Comparison of ENCODE assay signal across 8 mouse cellular contexts in genomic region chr7:45509912-45510787, GRCm38 (mm10). TPM values are rescaled to one million over a fixed set of nuclear protein-coding genes. Genes with fewer than 3 reads are reported as not detected.
DNase-seq lines count a peak whose midpoint lies in the region; ATAC-seq lines count a peak whose summit lies in the region.

Nucb1 (minus strand) TSS chr7:45510406.

- peaks cover 4% of the 10 kb centered on the region; the same call in 1 of the 2 replicates for H3K36me3 ChIP-seq in hindbrain, embryonic 16.5 days (ENCODE audit: control insufficient read depth, insufficient read depth, low read length)
- no peaks in the 10 kb centered on the region; the same call in 1 of the 2 replicates for H3K36me3 ChIP-seq in macrophage (ENCODE audit: inconsistent target)

- under 1% methylated on average over 44 of the region's 44 CpGs for WGBS in hindbrain, embryonic 16.5 days
- WGBS in macrophage (ENCODE audit: missing documents), result 0% methylated on average over 44 of the region's 44 CpGs

- peak within 1 kb of the TSS; percentile 87 for H3K9ac ChIP-seq in hindbrain, embryonic 16.5 days (ENCODE audit: low read depth, low read length)

- peak within 1 kb of the TSS; percentile 84 for H3K4me3 ChIP-seq in hindbrain, embryonic 16.5 days (ENCODE audit: low read length)
- H3K4me3 ChIP-seq in macrophage (ENCODE audit: inconsistent target), result peak within 1 kb of the TSS; percentile 99

- H3K27ac ChIP-seq in hindbrain, embryonic 16.5 days (ENCODE audit: low read depth, low read length), result peak within 1 kb of the TSS; percentile 89
- H3K27ac ChIP-seq in macrophage, result peak within 1 kb of the TSS; percentile 77

- ATAC-seq in hindbrain, embryonic 16.5 days, result peak; percentile 93

- DNase-seq in T-cell, adult 2 months (ENCODE audit: low spot score), result peak; percentile 92
- peak; percentile 87 to 91 for DNase-seq in cerebellum, postnatal 36 days
- peak; percentile 95 for DNase-seq in gastrocnemius, adult 18-20 months (ENCODE audit: low spot score)
- DNase-seq in left cerebral cortex, adult 18-20 months (ENCODE audit: low spot score in 2 of 2), result peak; percentile 88 to 91
- DNase-seq in right cerebral cortex, adult 18-20 months, result peak; percentile 92
- peak; percentile 56 for DNase-seq in urinary bladder, postnatal 10 days (ENCODE audit: low spot score)

- peaks cover 8% of the 10 kb centered on the region; the same call in 1 of the 2 replicates for H3K79me2 ChIP-seq in macrophage (ENCODE audit: inconsistent target)

- H3K4me1 ChIP-seq in hindbrain, embryonic 16.5 days (ENCODE audit: control insufficient read depth, insufficient read depth, low read depth, low read length), result peaks cover 15% of the 10 kb centered on the region

- H3K27me3 ChIP-seq in hindbrain, embryonic 16.5 days (replicated peaks; ENCODE audit: control insufficient read depth, insufficient read depth, low read length), result no peaks in the 10 kb centered on the region

- H3K9me3 ChIP-seq in hindbrain, embryonic 16.5 days (ENCODE audit: control insufficient read depth, low read length), result no peaks in the 10 kb centered on the region

- H3K4me2 ChIP-seq in hindbrain, embryonic 16.5 days (ENCODE audit: low read length), result peak within 1 kb of the TSS; percentile 96

RNA-seq across cellular contexts. Expression of gene Nucb1, which starts in this region (rescaled TPM):
- 10 to 100 TPM; 63.3 to 68.6 TPM for total RNA-seq in gastrocnemius, adult 18-20 months (2021)
- 141 and 151 TPM in 2 replicates for polyA plus RNA-seq in hindbrain, embryonic 16.5 days (2015; fragmentation: Nextera tagmentation; extraction: Ambion mirVana)
- total RNA-seq in left cerebral cortex, adult 18-20 months (2021), result 100 to 1,000 TPM; 111 to 112 TPM
- 100 to 1,000 TPM in 3 of 26 experiments, 10 to 100 TPM in 23; 16.4 to 115 (median 43.0) TPM for total RNA-seq in macrophage (2018; cell fraction: chromatin; rRNA removed)
- total RNA-seq in macrophage (2018; cell fraction: cytosol; rRNA removed), result 100 to 1,000 TPM; 136 to 323 (median 210) TPM
- 100 to 1,000 TPM in 25 of 26 experiments, 10 to 100 TPM in 1; 73.2 to 334 (median 232) TPM for total RNA-seq in macrophage (2018; cell fraction: nucleus; rRNA removed)
- polyA plus RNA-seq in macrophage (2018), result 298 to 734 TPM (median 400 TPM) in 3 replicates

Comparison
In these comparisons a context has a peak if more than half of its experiments do, and no peak if none do; other contexts are left out.
1. Peak in every context shown above with its lines: DNase-seq, ATAC-seq, H3K4me3 ChIP-seq and H3K27ac ChIP-seq.